Mouse (Mus musculus) right cerebral cortex, postnatal 10 days (tissue): ENCODE results near the gene Snx29.
"Not testable (repeated sequence)": the region's sequence is repeated elsewhere in the genome, so short reads cannot be mapped to it uniquely, and the experiment has no call there.

Experiments used
- DNase-seq, 2 experiments: peaks; one replicate each; pipeline ENCODE4 v3.0.0; 2021; ENCODE audit warnings: low spot score in 2 of 2

Gene Snx29

DNA sequence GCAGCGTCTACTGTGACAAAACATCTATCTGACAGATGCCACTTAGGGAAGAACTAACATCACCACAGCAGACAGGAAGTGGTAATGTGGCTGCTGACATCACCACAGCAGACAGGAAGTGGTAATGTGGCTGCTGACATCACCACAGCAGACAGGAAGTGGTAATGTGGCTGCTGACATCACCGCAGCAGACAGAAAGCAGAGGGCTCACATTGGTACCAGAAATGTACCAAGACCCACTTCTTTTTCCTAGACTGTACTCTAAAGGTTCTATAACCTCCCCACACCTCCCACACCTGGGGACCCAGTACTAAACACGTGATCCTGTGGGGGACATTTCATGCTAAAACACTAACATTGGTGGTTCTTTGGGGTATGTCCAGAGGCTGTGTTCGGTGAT is 126.0 kb downstream of the Snx29 start:
- not testable (repeated sequence) for DNase-seq

DNA sequence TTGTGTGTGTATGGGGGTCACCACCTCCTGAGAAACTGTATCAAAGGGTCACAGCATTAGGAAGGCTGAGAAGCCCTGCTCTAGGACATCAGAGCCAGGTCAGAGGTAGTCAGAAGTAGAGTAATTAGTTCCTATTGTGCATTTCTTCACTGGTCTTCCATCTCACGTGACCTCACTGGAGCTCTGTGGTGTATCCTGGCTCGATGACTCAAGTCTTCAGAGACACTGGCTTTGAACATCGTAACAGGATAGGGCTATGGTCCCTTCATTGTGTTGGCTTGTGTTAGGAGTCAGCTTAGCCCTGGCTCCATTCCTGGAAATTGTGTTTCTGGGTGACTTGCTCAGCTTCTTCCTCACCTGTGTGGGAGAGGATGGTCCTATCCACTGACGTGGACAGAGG is 126.6 kb downstream of the Snx29 start:
- no peak for DNase-seq

DNA sequence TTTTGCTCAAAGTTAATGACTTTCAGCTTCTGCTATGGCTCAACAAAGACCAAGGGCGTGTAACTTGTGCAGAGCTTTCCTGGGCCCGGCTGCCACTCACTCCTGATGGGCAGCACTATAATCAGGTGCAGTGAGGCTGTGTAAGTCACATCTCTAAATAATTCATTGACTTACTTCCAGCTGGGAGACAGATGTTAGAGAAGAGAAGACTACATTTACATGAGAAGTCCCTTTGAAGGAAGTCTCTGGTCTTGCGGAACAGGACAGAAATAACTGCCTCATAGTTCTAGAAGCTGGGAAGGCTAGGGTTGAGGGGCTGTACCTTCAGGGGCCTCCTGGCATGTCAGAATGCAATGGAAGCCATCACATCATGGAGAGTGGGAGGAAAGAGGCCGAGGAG is 127.9 kb downstream of the Snx29 start:
- no peak for DNase-seq

DNA sequence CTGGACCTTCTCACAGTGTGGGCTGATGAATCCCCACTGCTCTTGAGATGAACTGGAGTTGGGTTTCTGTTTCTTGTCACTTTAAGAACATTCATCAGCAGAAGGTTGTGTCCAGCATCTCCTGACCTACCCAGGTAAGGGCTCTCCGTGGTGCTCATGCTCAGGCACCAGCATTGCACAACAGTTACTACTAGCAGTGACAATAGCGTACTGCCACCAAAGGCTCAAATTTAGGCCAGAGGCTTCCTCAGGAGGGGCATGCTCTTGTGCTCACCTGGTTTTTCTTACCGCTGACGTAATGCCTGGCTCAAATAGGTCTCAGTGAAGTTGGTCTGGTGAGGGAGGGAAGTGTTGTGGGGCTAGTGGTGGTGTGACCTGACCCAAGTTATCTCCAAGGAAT is 132.2 kb downstream of the Snx29 start:
- no peak for DNase-seq

DNA sequence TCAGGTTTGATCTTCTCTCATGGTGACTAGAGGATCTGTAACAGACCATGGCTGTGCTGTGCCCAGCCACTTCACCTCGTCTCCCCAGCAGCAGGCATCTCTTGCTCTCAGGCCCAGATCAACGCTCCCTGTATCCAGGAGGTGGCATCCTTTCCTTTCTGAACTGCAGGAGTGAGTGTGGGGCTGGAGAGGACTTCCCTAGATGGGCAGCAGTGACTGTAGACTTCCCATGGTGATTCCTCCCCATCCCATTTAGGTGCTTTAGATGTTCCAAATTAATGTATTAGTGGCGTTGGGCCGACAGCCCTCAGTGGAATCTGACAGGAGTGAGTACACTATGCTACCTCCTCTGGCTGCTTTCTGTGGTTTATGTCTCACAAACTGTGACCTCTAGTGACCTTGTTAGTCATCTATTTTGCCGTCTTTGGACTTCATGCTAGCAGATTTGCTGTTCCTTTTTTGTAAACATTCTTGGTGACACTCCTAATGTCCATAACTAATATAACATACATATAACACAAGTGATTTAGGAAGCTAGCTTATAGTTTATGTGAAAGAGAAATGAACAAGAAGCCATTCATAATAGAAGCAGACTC is 132.9 kb downstream of the Snx29 start:
- no peak for DNase-seq

DNA sequence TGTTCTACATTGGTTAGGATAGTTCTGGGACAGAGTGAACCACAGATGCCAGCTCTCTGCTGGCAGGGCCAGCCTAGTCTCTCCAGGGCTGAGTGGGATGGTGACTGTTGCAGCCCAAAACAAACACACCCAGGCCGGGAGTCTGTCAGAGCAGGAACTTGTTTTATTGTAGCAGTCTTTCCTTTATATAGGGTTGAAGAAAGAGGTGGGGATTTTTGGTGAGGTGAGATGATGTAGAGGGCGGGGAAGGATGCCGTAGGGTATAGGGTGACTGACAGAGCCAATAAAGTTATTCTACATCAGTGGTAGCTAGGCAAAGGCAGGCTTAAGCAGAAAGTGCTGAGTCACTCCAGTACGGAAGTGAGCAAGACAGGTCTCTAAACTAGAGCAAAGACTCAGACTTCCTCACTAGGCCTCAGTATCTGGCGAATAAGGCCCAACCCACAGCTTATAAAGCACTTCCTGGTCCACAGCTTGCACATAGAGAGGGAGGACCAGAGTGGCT is 133.5 kb downstream of the Snx29 start:
- no peak for DNase-seq

DNA sequence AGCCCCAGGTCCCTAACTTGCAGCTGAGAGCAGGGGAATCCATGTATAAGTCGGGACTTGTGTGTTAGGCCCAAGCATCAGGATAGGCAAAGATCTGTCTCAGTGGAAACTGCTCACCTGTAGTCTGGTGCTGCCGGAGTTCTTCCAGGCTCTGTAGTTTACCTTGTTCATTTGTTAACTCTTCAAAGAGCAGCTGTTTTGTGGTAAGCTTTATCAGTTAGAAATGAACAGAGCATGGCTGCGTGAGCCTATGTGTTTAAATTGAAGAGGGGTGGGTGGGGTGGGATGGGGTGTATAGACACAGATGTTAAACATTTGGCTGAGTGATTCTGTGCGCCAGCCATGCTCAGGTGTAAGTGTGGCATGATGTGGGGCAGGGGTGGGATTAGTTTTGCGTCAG is 134.4 kb downstream of the Snx29 start:
- no peak for DNase-seq

DNA sequence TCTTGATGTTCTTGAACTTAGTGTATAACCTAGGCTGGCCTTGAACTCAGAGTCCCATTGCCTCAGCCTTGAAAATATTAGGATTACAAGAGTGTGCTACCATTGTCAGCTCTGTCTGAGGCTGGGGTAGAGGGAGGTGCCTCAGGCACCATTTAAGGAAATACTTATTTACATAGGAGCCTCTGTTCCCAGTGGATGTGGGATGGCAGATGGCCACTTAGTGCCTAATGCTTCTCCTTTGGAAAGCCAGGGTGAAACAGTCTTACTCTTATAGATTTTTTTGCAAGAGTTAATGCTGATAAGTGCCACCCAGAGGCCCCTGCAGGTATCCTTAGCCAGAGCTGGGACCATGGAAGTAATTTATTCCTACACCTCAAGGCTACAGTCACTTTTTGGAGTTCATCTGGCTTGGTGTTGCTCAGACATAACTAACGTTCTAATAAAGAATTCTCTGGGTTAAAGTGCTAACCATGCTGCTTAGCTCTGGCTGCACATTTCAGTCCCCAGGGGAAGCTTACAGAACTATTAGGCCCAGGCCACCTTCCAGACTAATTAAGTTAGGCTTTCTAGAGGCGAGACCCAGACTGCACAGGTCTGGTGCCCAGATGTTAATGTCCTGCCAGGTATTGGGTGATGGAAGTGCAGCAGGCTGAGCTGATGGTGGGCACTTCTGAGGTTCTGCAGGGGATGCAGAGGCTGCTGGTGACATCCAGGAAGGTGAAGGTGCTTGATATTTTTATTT is 135.1 kb downstream of the Snx29 start:
- no peak for DNase-seq

DNA sequence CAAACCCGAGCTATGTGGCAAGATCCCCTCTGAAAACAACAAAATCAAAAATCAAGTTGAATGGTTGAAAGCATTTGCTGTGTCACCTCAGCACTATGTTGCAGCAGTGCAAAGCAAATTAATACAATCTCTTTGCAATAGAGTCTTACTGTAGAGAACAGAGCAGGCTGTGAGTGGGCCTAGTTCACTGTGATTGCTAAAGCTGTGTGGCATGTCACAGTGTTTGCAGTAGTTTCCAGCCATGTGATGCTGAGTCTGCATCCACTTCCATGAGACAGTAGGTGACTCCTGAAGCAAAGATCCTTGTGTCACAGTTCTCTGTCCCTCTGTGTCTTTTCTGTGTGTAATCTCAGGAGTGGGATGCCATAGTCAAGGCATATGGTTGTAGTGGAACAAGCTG is 137.5 kb downstream of the Snx29 start:
- DNase-seq, result no peak

DNA sequence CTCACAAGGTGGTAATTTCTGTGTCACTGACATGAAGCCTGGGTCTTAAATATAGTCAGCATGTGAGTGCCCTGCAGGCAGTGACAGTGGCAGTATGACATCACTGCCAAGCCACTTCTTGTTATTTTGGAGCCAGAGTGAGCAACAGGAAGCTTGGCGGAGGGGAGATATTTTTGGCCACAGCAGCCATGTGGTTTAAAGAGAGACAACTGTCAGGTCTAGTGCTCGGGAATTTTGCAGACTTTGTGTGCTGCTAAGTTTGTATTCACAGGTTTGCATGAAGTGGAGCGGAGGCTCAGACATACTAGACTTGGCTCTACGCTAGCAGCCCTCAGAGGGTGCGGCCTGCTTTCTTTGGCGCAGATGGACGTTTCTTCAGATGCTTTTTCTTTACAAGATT is 138.9 kb downstream of the Snx29 start:
- peak; percentile 66 to 85 for DNase-seq

DNA sequence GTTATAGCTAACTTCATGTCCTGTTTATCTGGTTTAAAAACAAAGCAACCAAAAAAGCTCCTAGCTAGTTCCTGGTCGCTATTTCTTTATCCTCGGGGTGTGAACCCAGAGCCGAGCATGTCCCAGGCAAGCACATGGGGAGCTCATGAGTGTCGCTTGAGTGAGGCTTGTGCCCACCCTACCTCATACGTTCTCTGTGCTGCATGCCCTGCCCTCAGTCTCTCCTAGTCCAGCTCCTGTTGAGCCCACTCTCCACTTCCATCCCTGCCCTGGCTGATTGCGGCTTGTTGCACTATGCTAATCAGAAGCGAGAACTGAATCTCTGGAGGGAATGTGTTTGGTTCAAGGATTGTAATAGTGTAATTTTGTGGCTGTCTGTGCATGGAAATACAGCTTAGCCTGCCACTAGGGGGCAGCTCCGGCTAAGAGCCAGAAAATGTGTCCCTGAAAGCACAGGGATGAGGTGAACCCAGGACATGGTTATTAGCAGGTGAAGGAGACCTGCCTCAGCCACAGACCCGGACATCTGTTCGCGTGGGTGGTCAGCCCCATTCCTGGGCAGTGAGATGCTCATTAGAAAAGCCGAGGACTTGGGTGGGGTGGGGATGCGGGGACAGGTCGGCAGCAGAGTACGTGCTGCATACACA is 145.9 kb downstream of the Snx29 start:
- peak; percentile 87 to 89 for DNase-seq

DNA sequence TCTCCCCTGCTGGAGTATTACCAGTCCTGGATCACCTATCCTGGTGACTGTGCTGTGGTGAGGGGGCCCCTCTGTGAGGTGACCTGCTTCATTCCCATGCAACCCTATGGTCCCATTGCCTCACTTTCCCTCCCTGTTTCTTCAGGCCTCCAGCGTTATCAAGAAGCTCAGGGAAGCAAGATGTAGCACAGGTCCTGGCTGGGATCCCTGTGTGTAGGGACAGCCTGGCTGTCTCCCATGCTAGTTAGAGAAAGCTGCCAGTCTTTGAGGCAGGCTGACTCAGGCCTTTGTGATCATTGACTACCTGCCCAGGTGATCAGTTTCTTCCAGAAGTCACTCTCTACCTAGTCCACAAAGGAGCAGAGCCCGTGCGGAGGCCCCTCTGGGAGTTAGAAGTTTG is 146.8 kb downstream of the Snx29 start:
- DNase-seq, result no peak

DNA sequence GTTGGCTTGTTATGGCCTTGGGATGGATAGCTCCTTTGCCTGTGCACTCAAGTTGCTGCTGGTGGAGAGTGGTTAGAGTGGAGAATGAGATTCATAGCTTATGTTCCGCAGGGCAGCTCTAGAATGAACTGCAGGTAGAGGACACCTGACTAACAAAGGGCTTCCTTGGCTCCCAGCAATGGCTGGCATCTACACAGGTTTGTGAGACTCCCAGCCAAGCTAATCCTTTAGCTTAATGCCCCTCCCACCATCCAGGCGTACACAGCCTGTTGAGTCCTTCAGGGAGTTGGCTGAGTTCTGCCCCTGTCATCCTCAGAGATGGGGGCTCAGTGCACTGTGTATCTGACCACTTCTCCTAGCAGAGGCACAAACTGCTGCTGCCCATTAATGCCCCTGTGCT is 148.5 kb downstream of the Snx29 start:
- DNase-seq, result no peak

DNA sequence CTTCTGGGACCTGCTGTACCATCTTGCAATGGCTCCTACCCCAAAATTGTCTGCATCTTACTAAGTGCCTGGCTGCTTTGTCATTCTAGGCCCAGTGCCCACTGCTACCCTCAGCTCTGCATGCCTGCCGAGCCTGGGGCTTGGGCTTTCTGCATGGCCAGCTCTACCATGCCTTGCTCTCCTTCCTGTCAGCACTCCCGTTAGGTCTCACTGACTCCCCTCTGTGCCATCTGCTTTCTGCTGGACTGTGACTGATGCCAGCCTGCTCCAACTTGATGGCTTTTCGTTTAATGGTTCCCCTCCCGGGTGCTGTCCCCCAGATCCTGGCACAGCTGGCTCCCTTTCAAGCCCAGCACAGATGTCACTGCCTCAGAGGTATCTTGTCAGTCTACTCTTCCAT is 150.1 kb downstream of the Snx29 start:
- no peak for DNase-seq

DNA sequence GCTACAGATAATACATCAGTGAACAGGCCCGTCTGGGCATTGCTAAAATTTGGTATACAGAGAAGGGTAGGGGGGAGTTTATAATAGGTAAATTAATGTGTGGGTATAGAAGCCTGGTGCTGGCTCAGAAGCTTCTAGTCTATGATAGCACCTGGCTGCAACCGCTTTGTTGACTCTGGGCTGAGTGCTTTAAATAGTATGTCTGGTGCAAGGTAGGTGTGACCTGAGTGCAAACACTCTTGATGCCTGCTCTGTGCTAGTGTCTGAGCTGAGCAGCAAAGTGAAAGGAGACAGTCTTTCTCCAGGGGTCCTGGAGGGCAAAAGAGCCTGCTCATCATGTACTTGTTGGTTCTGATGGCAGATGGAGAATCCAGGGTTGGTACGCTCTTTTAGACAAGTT is 150.8 kb downstream of the Snx29 start:
- no peak for DNase-seq

DNA sequence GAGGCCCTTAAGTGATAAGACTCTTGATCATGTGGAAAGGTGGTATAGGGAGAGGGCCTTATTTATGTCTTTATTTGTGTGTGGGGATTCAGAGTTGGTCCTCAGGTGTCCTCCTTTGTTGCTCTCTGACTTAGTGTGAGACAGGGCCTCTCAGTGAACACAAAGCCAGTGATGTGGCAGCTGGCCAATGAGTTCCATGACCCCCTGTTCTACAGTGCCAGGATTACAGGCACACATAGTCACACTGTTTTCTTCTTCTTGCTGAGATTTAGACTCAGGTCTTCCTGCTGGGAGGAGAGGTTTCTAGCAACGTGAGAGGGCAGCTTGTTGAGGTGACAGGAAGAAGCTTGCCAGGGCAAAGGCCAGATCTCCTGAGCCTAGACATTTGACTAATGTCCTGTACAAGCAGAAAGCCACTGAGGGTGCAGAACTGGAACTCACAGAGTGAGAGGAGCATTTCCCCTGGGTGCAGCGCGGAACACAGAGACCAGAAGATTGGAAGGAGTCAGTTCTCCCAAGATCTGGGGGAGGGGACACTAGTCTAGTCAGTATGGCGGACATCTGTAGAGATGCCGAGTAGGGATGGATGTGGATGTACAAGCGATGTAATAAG is 151.3 kb downstream of the Snx29 start:
- no peak for DNase-seq

DNA sequence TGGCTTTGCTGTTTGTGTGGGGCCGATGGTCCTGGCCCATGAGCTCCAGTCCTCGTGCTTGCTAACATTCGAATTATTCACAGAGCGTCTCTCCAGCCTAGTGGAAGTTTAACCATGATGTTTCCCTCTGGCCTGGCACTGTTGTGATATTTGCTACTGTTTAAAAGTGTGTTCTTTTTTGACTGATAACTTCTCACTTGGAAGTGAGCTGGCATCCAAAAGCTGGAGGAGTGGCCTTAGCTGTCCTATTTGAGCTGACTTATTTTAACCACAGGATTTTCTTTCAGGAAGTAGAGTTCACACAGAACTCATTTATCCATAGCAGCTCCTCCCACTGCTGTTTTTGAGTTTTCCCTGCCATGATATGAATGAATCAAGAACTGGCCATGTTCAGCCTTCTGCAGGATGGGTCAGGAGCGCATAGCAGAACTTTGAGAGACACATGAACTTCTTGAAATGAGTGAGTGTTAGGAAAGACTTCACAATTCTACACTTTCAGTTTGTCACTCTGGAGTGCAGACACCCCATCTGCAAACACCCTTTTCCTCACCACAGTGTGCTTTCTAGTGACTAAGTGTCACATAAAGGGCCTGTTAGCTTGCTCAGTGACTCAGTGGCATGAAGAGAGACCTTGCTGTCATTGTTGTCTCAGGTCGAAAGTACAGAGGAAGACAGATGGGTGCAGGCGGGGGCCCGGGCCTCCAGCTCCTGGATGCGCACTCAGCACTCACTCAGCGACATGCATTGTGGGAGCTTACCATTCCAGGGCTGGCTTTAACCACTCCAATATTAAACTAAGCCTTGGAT is 152.6 kb downstream of the Snx29 start:
- no peak for DNase-seq

DNA sequence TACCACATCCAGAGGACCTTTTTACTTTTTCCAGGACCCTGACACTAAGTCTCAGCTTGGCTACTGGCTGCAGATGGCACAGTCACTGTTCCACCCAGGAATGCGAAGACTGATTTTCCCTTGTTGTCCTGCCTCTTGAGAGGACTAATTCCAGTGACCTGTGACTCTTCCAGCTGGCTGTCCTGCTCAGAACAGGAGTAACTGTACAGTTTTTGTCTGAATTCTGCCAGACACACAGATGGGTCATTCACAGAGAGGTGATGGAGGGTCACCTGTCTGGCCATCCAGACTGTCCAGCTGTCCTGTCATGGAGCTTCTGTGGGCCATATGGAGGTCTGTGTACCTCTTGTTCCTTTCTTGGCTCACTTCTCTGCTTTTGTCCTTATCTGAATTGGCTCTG is 153.6 kb downstream of the Snx29 start:
- DNase-seq, result no peak

DNA sequence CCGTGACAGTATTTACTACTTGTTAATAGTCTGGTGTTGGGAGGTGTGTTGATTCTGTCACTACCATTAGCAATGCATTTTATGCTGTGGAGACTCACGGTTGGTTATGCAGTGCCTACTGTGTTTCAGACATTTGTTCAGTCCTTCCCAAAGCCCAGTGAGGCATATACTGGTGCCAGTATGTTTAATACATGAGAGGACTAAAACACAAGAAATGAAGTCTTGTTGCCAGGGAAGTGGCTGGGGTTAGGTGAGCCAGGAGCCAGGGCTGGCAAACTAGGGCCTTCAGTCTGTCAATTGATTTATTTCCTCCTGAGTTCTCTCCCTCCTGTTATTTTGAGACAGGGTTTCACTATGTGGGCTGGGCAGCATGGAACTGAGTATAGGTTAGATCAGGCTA is 154.3 kb downstream of the Snx29 start:
- DNase-seq, result no peak

DNA sequence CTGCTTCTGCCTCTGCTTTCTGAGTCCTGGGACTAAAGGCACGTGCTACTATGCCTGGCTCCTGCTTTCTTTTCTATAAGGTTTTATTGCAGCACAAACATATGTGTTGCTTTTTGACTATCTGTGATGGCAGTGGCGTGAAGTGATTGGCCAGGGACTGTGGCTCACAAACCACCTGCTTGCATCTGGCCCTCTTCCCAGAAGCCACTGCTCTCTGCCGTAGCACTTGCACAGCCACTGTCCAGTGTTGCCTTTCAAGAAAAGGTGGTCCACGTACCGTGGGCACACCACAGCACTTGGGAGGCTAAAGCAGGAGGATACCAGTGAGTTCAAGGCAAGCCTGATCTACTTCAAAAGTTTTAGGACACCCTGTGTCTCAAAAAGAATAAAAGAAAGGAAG is 154.9 kb downstream of the Snx29 start:
- no peak for DNase-seq

DNA sequence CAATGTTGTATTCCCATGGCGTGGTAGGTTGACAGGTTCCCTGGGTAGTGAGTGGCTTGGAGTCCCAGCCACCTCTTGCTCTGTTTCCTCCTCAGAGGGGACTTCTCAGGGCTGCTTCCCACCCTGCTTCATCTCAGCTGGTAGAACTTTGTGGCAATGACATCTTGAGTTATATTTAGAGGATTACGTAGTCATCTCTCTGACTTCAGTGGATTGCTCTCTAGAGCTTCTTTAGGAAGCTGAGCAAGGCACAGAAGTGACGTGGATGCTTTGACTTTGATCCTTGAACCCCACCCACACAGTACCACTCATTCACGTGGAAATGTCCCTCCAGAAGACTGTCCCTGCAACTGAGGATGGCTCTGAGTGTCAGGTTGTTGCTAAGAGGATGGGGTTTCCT is 156.9 kb downstream of the Snx29 start:
- DNase-seq, result no peak

DNA sequence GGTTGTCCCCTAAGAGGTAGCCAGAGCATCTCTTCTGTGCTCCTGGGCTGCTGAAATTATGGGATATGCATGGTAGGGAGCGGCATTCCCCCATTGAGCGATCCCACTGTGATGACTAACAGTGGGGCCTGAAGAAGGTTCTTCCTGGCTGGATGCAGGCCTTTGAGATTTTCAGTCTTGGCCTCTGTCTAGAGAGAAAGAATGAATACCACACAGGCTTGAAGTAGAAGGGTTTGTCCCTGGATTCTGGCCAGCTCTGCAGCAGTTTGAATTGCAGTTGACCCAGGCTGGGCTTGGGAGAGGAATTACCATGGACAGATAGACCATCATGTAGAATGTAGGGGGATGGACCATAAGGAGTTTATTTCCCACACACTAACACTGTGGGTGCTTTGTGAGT is 159.5 kb downstream of the Snx29 start:
- no peak for DNase-seq
